Mouse (Mus musculus): ENCODE results near the gene Gm49354.
"Not testable (repeated sequence)": the region's sequence is repeated elsewhere in the genome, so short reads cannot be mapped to it uniquely, and the experiment has no call there.

The Gm49354 gene

GRCm38 (mm10) chr13:59782145-59782544 lies at the start of gene Gm49354:
Gene Gm49354, minus strand, starts transcription at chr13:59782245.
- DNase-seq: no peak

GRCm38 (mm10) chr13:59825966-59826365 lies 43.9 kb upstream of the Gm49354 start:
- DNase-seq: no peak

GRCm38 (mm10) chr13:59822507-59823462 lies 40.7 kb upstream of the Gm49354 start, which contains the start of gene Tut7:
Gene Tut7, minus strand, starts transcription at chr13:59823147.
- DNase-seq: peak; percentile 93

- DNase-seq: no peak
These were observed 38.8 kb upstream of the Gm49354 start for GRCm38 (mm10) chr13:59820836-59821235.

GRCm38 (mm10) chr13:59820114-59820513 lies 38.1 kb upstream of the Gm49354 start:
- no peak for DNase-seq

- no peak for DNase-seq
These were observed 35.3 kb upstream of the Gm49354 start for GRCm38 (mm10) chr13:59817352-59817751.

- DNase-seq: no peak
These were observed 32.1 kb upstream of the Gm49354 start for GRCm38 (mm10) chr13:59814109-59814591.

- no peak for DNase-seq
These were observed 29.5 kb upstream of the Gm49354 start for GRCm38 (mm10) chr13:59811581-59811980.

GRCm38 (mm10) chr13:59801000-59801399 lies 19.0 kb upstream of the Gm49354 start:
- DNase-seq: no peak

- no peak for DNase-seq
These were observed 18.0 kb upstream of the Gm49354 start for GRCm38 (mm10) chr13:59800077-59800476.

- DNase-seq: no peak
These were observed 16.3 kb upstream of the Gm49354 start for GRCm38 (mm10) chr13:59798306-59798705.

GRCm38 (mm10) chr13:59796466-59796848 lies 14.4 kb upstream of the Gm49354 start:
- DNase-seq: no peak

GRCm38 (mm10) chr13:59795807-59796465 lies 13.9 kb upstream of the Gm49354 start:
- no peak for DNase-seq

GRCm38 (mm10) chr13:59794786-59795185 lies 12.7 kb upstream of the Gm49354 start:
- DNase-seq: no peak

- not testable (repeated sequence) for DNase-seq
These were observed 2.2 kb downstream of the Gm49354 start for GRCm38 (mm10) chr13:59779744-59780264.

- DNase-seq: no peak
These were observed 2.8 kb downstream of the Gm49354 start for GRCm38 (mm10) chr13:59779213-59779612.

GRCm38 (mm10) chr13:59775168-59775567 lies 6.9 kb downstream of the Gm49354 start:
- DNase-seq: no peak

- peak; percentile 67 for DNase-seq
These were observed 10.8 kb downstream of the Gm49354 start for GRCm38 (mm10) chr13:59771257-59771656.

- DNase-seq: no peak
These were observed 11.2 kb downstream of the Gm49354 start for GRCm38 (mm10) chr13:59770847-59771246.

- peak; percentile 90 for DNase-seq
These were observed 11.9 kb downstream of the Gm49354 start for GRCm38 (mm10) chr13:59770164-59770562.

- DNase-seq: peak; percentile 99
These were observed 12.5 kb downstream of the Gm49354 start, which contains the start of gene Isca1 for GRCm38 (mm10) chr13:59769296-59770163. Gene Isca1, minus strand, starts transcription at chr13:59769810.

- no peak for DNase-seq
These were observed 13.5 kb downstream of the Gm49354 start for GRCm38 (mm10) chr13:59768531-59768930.
